Mouse (Mus musculus) forebrain, embryonic 12.5 days (tissue): ENCODE results near the gene Timmdc1. TPM values are rescaled to one million over a fixed set of nuclear protein-coding genes. Genes with fewer than 3 reads are reported as not detected.

Source experiments
- ATAC-seq: fragments of 200-750 bp; cut with Nextera tagmentation; 2 replicates; pipeline ENCODE4 v1.8.0; 2017; ENCODE audit warnings: moderate TSS enrichment; ENCODE audit not compliant: low FRiP score
- H3K27ac ChIP-seq: fragments of 300-500 bp; sonication (generic); 2 replicates; pipeline ENCODE4 v1.5.1; 2016; ENCODE audit warnings: mild to moderate bottlenecking
- H3K27me3 ChIP-seq: fragments of 300-500 bp; sonication (generic); 2 replicates; pipeline ENCODE4 v1.6.1; 2016; ENCODE audit warnings: mild to moderate bottlenecking
- H3K36me3 ChIP-seq: fragments of 300-500 bp; sonication (generic); replicated peaks from 2 replicates; pipeline ENCODE4 v1.6.1; 2016; ENCODE audit warnings: mild to moderate bottlenecking
- H3K4me1 ChIP-seq: fragments of 300-500 bp; sonication (generic); 2 replicates; pipeline ENCODE4 v1.6.1; 2016
- H3K4me2 ChIP-seq: fragments of 300-500 bp; sonication (generic); 2 replicates; pipeline ENCODE4 v1.6.1; 2016; ENCODE audit warnings: mild to moderate bottlenecking, moderate library complexity
- H3K4me3 ChIP-seq: fragments of 300-500 bp; sonication (generic); replicated peaks from 2 replicates; pipeline ENCODE4 v1.5.1; 2016; ENCODE audit warnings: mild to moderate bottlenecking
- H3K9ac ChIP-seq: fragments of 300-500 bp; sonication (generic); 2 replicates; pipeline ENCODE4 v1.6.1; 2016; ENCODE audit warnings: mild to moderate bottlenecking
- H3K9me3 ChIP-seq: fragments of 300-500 bp; sonication (generic); 2 replicates; pipeline ENCODE4 v1.6.1; 2016
- WGBS: fragments of 180-500 bp; shearing (Covaris S2); methylation state at CpG from one replicate; pipeline ENCODE4 v1.1.7; 2016; 5-methylcytosine and 5-hydroxymethylcytosine counted together
- polyA plus RNA-seq: library from polyadenylated mRNA; unstranded; fragments of >200 nt; fragmentation: Nextera tagmentation; extraction: Ambion mirVana; gene quantifications from 2 replicates; pipeline ENCODE4 v1.2.1, GENCODE M21; 2016

Gene Timmdc1
- polyA plus RNA-seq, 1 experiment from 2014 or later: 30.5 TPM

DNA sequence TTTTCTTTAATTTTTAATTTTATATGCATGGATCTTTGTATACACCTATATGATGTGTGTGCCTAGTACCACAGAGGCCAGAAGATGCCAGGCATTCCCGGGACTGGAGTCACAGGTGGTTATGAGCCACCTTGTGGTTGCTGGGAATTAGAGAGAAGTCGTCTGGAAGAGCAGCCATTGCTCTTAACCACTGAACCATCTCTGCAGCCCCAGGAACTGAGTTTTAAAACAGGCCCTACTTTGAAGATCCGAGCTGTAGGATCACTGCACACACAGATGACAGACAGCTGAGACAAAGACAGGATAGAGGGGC is 53.8 kb downstream of the Timmdc1 start:
- WGBS: 43% methylated on average over 3 of the region's 3 CpGs

DNA sequence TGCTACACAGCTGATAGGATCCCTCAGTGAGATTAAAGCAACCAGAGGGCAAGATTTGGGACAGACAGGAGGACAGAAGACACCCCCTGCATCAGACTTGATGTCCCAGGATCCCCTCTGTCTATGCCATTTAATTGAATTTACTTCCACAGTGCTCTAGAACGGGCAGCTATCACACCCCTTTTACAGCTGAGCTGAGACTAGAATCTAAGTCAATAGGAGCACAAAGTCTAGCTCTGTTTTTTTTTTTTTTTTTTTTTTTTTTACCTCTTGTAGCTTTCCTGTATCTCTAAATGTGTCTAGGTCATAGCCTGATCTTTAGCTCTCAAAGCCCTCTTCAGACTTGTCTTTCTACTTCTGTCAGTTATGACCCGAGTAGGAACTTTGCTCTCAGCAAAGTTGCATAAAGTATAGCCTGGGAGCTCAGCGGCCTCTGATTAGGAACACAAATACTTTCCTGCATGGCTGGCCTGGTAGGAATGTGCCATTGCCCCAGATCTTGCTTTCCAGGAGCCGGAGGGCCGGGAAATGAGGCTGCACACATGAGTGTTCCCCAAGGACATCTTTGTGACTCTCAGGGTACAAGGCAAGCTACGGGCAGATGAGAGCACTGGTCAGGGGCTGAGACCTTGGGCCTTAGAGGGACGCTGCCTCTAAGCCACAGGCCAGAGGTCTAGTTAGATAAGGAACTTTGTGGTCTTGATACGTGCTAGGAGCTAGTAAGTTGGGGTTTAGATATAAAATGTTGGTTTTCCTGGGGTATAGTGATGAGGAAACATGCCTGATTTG is 54.4 kb downstream of the Timmdc1 start:
- 87% methylated on average over 8 of the region's 8 CpGs for WGBS
- H3K4me3 ChIP-seq: no peak overlapping the region
- no peaks in the 10 kb centered on the region for H3K9me3 ChIP-seq
- H3K36me3 ChIP-seq: no peaks in the 10 kb centered on the region
- no peak overlapping the region for H3K4me2 ChIP-seq
- H3K9ac ChIP-seq: no peak overlapping the region
- no peak for ATAC-seq
- no peaks in the 10 kb centered on the region for H3K4me1 ChIP-seq
- no peaks in the 10 kb centered on the region for H3K27me3 ChIP-seq
- no peak overlapping the region for H3K27ac ChIP-seq

More for the DNA sequence above, 53.8 kb downstream of the Timmdc1 start:
- Histone ChIP-seq H3K4me2 (no peak overlapping the region), H3K27ac (no peak overlapping the region), H3K9ac (no peak overlapping the region), H3K4me3 (no peak overlapping the region), H3K4me1 (no peaks in the 10 kb centered on the region), H3K9me3 (no peaks in the 10 kb centered on the region), H3K36me3 (no peaks in the 10 kb centered on the region), H3K27me3 (no peaks in the 10 kb centered on the region)
- ATAC-seq: no peak

GRCm38 (mm10) chr16:38467091-38467916 is 55.2 kb downstream of the Timmdc1 start:
- WGBS: 91% methylated on average over 13 of the region's 13 CpGs
- no peaks in the 10 kb centered on the region for H3K4me1 ChIP-seq
- no peaks in the 10 kb centered on the region for H3K9me3 ChIP-seq
- no peak overlapping the region for H3K27ac ChIP-seq
- no peaks in the 10 kb centered on the region for H3K36me3 ChIP-seq
- no peaks in the 10 kb centered on the region for H3K27me3 ChIP-seq
- H3K4me2 ChIP-seq: no peak overlapping the region
- ATAC-seq: no peak
- no peak overlapping the region for H3K4me3 ChIP-seq
- no peak overlapping the region for H3K9ac ChIP-seq

- no peak for ATAC-seq
- Histone ChIP-seq H3K4me3 (no peak overlapping the region), H3K4me1 (no peaks in the 10 kb centered on the region), H3K36me3 (no peaks in the 10 kb centered on the region), H3K9ac (no peak overlapping the region), H3K9me3 (no peaks in the 10 kb centered on the region), H3K4me2 (no peak overlapping the region), H3K27me3 (no peaks in the 10 kb centered on the region), H3K27ac (no peak overlapping the region)
- whole genome bisulfite sequencing: 81% methylated on average over 4 of the region's 4 CpGs
These were observed 56.4 kb downstream of the Timmdc1 start for GRCm38 (mm10) chr16:38466089-38466488.

DNA sequence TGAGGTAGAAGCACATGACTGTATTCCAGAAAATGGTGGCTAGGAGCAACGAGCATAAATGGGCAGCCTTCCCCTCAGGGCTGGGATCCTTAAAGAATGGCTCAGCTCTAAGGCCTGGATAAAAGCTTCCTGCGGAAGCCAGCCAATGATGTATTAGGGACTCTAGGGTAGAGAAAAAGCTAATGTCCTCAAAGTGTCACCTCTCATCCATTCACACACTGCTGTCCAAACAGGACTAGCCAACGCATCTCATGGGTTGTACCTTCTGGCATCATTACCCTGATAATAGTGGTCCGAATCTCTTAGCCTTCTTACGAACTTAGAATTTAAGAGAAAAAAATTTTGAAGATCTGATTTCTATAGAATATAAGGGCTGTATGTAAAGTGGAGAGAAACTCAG is 59.2 kb downstream of the Timmdc1 start:
- 96% methylated on average over 5 of the region's 5 CpGs for WGBS
- Histone ChIP-seq H3K4me2 (no peak overlapping the region), H3K4me3 (no peak overlapping the region), H3K4me1 (no peaks in the 10 kb centered on the region), H3K36me3 (no peaks in the 10 kb centered on the region), H3K27ac (no peak overlapping the region), H3K9ac (no peak overlapping the region), H3K9me3 (no peaks in the 10 kb centered on the region), H3K27me3 (no peaks in the 10 kb centered on the region)
- ATAC-seq: no peak

- ATAC-seq: no peak
- Histone ChIP-seq H3K9me3 (no peaks in the 10 kb centered on the region), H3K27ac (no peak overlapping the region), H3K36me3 (no peaks in the 10 kb centered on the region), H3K4me2 (no peak overlapping the region), H3K9ac (no peak overlapping the region), H3K4me1 (no peaks in the 10 kb centered on the region), H3K4me3 (no peak overlapping the region), H3K27me3 (no peaks in the 10 kb centered on the region)
- WGBS: 89% methylated on average over 7 of the region's 7 CpGs
These were observed 60.3 kb downstream of the Timmdc1 start for GRCm38 (mm10) chr16:38462161-38462560.

GRCm38 (mm10) chr16:38461749-38462148 is 60.7 kb downstream of the Timmdc1 start:
- Histone ChIP-seq H3K9ac (no peak overlapping the region), H3K9me3 (no peaks in the 10 kb centered on the region), H3K27me3 (no peaks in the 10 kb centered on the region), H3K4me1 (no peaks in the 10 kb centered on the region), H3K4me3 (no peak overlapping the region), H3K4me2 (no peak overlapping the region), H3K27ac (no peak overlapping the region), H3K36me3 (no peaks in the 10 kb centered on the region)
- no peak for ATAC-seq
- 80% methylated on average over 8 of the region's 8 CpGs for WGBS

DNA sequence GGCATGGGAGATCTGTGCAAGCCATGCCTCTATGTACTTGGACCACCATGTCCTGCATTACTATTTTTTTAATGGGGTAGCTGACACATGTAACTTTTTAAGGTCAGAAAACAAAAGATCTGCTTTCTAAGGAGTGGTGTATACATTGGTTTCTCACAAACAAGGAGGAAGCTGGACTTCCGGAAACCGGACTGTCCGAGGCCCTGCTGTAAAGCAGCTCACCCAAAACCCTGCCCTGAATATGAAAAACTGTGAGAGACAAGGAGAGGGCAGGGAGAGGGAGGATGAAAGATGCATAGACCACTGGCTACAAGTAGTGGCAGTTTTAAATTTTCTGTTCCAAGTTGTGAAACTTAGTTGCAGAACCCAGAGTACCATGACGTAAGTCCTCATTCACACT is 62.5 kb downstream of the Timmdc1 start:
- WGBS: 93% methylated on average over 4 of the region's 4 CpGs
- no peak overlapping the region for H3K27ac ChIP-seq
- no peak overlapping the region for H3K4me3 ChIP-seq
- no peaks in the 10 kb centered on the region for H3K4me1 ChIP-seq
- no peaks in the 10 kb centered on the region for H3K27me3 ChIP-seq
- H3K9me3 ChIP-seq: no peaks in the 10 kb centered on the region
- no peak for ATAC-seq
- H3K9ac ChIP-seq: no peak overlapping the region
- H3K36me3 ChIP-seq: no peaks in the 10 kb centered on the region
- H3K4me2 ChIP-seq: no peak overlapping the region

DNA sequence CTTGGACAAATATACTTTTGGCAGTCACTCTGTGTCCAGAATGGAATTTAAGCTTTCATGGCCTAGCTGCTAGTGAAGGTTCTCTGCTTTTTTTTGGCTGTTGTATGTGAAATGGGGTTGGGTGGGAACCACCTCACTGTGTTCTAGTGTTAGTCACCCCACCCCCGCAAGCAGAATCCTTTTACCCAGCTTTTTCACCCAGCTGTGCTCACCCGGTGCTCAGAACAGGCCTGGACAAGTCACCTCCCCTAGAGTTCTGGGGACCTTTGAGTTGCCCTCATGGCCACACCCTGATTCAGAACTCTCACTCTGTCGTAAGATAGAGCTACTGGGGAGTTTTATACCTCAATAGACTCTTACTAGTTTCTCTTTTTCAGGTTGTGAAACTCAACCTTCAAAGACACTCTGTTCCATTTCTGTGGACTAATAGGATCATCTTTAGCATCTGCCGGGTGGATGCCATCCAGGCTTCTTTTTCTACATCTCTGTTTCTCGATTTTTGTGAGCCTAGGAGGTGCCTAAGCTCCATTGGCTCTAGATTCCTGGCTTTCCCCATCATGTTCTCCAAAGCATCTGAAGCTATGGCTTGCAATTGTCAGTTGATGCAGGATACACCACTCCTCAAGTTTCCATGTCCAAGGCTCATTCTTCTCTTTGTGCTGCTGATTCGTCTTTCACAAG is 63.7 kb downstream of the Timmdc1 start:
- Histone ChIP-seq H3K36me3 (no peaks in the 10 kb centered on the region), H3K4me1 (no peaks in the 10 kb centered on the region), H3K4me2 (no peak overlapping the region), H3K4me3 (no peak overlapping the region), H3K27me3 (no peaks in the 10 kb centered on the region), H3K9me3 (no peaks in the 10 kb centered on the region), H3K27ac (no peak overlapping the region), H3K9ac (no peak overlapping the region)
- 79% methylated on average over 6 of the region's 6 CpGs for WGBS
- ATAC-seq: no peak

GRCm38 (mm10) chr16:38456812-38457567 is 65.5 kb downstream of the Timmdc1 start:
- H3K9me3 ChIP-seq: no peaks in the 10 kb centered on the region
- H3K4me3 ChIP-seq: no peak overlapping the region
- no peak for ATAC-seq
- 63% methylated on average over 11 of the region's 11 CpGs for WGBS
- H3K9ac ChIP-seq: no peak overlapping the region
- no peaks in the 10 kb centered on the region for H3K36me3 ChIP-seq
- 0 out of 2 replicates have a peak, but pooled peaks cover 2% of the 10 kb centered on the region for H3K4me1 ChIP-seq
- H3K4me2 ChIP-seq: no peak overlapping the region
- no peak overlapping the region for H3K27ac ChIP-seq
- H3K27me3 ChIP-seq: no peaks in the 10 kb centered on the region

GRCm38 (mm10) chr16:38455511-38456418 is 66.7 kb downstream of the Timmdc1 start, which contains the start of gene Cd80:
Gene Cd80 (plus strand): TSS chr16:38455561.
- H3K9me3 ChIP-seq: no peaks in the 10 kb centered on the region
- no peak for ATAC-seq
- H3K9ac ChIP-seq: no peak within 1 kb of the TSS
- peaks cover 12% of the 10 kb centered on the region for H3K4me1 ChIP-seq
- H3K27ac ChIP-seq: no peak within 1 kb of the TSS
- 75% methylated on average over 17 of the region's 17 CpGs for whole genome bisulfite sequencing
- no peak within 1 kb of the TSS for H3K4me3 ChIP-seq
- H3K4me2 ChIP-seq: no peak within 1 kb of the TSS
- H3K36me3 ChIP-seq: no peaks in the 10 kb centered on the region
- H3K27me3 ChIP-seq: no peaks in the 10 kb centered on the region
